Mouse (Mus musculus) lung, embryonic 16.5 days (tissue): Measurements from ENCODE around the gene Usp19. TPM values are rescaled to one million over a fixed set of nuclear protein-coding genes. Genes with fewer than 3 reads are reported as not detected.

Experiments
- ATAC-seq: fragments of 200-750 bp; cut with Nextera tagmentation; 2 replicates; pipeline ENCODE4 v1.8.0; 2017; ENCODE audit warnings: low read depth, mild to moderate bottlenecking, moderate library complexity
- H3K27ac ChIP-seq: fragments of 300-500 bp; sonication (generic); 2 replicates; pipeline ENCODE4 v1.5.1; 2014; ENCODE audit warnings: mild to moderate bottlenecking, control low read depth, low read length
- H3K27me3 ChIP-seq: fragments of 300-500 bp; sonication (generic); 2 replicates; pipeline ENCODE4 v1.6.1; 2014; ENCODE audit warnings: low read depth, low read length, mixed read lengths; ENCODE audit not compliant: control insufficient read depth, insufficient read depth
- H3K36me3 ChIP-seq: fragments of 300-500 bp; sonication (generic); 2 replicates; pipeline ENCODE4 v1.6.1; 2014; ENCODE audit warnings: low read length; ENCODE audit not compliant: control insufficient read depth, insufficient read depth
- H3K4me1 ChIP-seq: fragments of 300-500 bp; sonication (generic); replicated peaks from 2 replicates; pipeline ENCODE4 v1.6.1; 2014; ENCODE audit warnings: low read length, mixed read lengths; ENCODE audit not compliant: control insufficient read depth, insufficient read depth
- H3K4me2 ChIP-seq: fragments of 300-500 bp; sonication (generic); 2 replicates; pipeline ENCODE4 v1.6.1; 2014; ENCODE audit warnings: low read depth, low read length, control low read depth
- H3K4me3 ChIP-seq: fragments of 300-500 bp; sonication (generic); 2 replicates; pipeline ENCODE4 v1.5.1; 2014; ENCODE audit warnings: mild to moderate bottlenecking, low read length, control low read depth
- H3K9ac ChIP-seq: fragments of 300-500 bp; sonication (generic); 2 replicates; pipeline ENCODE4 v1.6.1; 2014; ENCODE audit warnings: low read length, control low read depth
- H3K9me3 ChIP-seq: fragments of 300-500 bp; sonication (generic); 2 replicates; pipeline ENCODE4 v1.6.1; 2016; ENCODE audit warnings: low read length; ENCODE audit not compliant: control insufficient read depth
- WGBS: fragments of 180-500 bp; shearing (Covaris S2); extraction: QIAGEN DNeasy Blood & Tissue Kit; methylation state at CpG from one replicate; pipeline ENCODE4 v1.1.7; 2014; 5-methylcytosine and 5-hydroxymethylcytosine counted together
- polyA plus RNA-seq: library from polyadenylated mRNA; unstranded; fragments of >200 nt; fragmentation: Nextera tagmentation; extraction: Ambion mirVana; gene quantifications from 2 replicates; pipeline ENCODE4 v1.2.1, GENCODE M21; 2015

Usp19 gene
- 59.1 and 61.0 TPM in 2 replicates for polyA plus RNA-seq

- ATAC-seq, result peak; percentile 96
- H3K27ac ChIP-seq, result peak within 1 kb of the TSS; percentile 96
These were observed at the start of gene Usp19 for GRCm38 (mm10) chr9:108490559-108491285. TSS of gene Usp19 (plus strand) at chr9:108490602.

GRCm38 (mm10) chr9:108441236-108441919 lies 49.0 kb upstream of the Usp19 start:
- 0 out of 2 replicates have a peak, but pooled peaks have one; percentile 18 for ATAC-seq
- Histone ChIP-seq H3K4me2 (no peak overlapping the region), H3K36me3 (no peaks in the 10 kb centered on the region), H3K4me3 (no peak overlapping the region), H3K27me3 (no peaks in the 10 kb centered on the region), H3K4me1 (peaks cover 16% of the 10 kb centered on the region), H3K27ac (peak overlapping the region; percentile 32; the same call in 1 of the 2 replicates), H3K9me3 (no peaks in the 10 kb centered on the region), H3K9ac (no peak overlapping the region)
- WGBS, result 76% methylated on average over 11 of the region's 11 CpGs

More at GRCm38 (mm10) chr9:108490559-108491285, at the start of gene Usp19:
- peaks cover 12% of the 10 kb centered on the region for H3K4me1 ChIP-seq
- no peaks in the 10 kb centered on the region for H3K9me3 ChIP-seq
- H3K36me3 ChIP-seq, result peaks cover 62% of the 10 kb centered on the region
- peak within 1 kb of the TSS; percentile 93 for H3K9ac ChIP-seq
- peak within 1 kb of the TSS; percentile 84 for H3K4me3 ChIP-seq
- H3K4me2 ChIP-seq, result peak within 1 kb of the TSS; percentile 86
- WGBS, result under 1% methylated on average over 68 of the region's 69 CpGs
- no peaks in the 10 kb centered on the region for H3K27me3 ChIP-seq

- H3K9ac ChIP-seq, result no peak overlapping the region
- no peak overlapping the region for H3K4me3 ChIP-seq
- peaks cover 4% of the 10 kb centered on the region for H3K36me3 ChIP-seq
- no peak overlapping the region for H3K27ac ChIP-seq
- no peak overlapping the region for H3K4me2 ChIP-seq
- H3K4me1 ChIP-seq, result peaks cover 24% of the 10 kb centered on the region
- 61% methylated on average over 9 of the region's 9 CpGs for WGBS
- H3K9me3 ChIP-seq, result no peaks in the 10 kb centered on the region
- no peak for ATAC-seq
- H3K27me3 ChIP-seq, result no peaks in the 10 kb centered on the region
These were observed 45.3 kb upstream of the Usp19 start for GRCm38 (mm10) chr9:108445125-108445524.

GRCm38 (mm10) chr9:108449860-108450259 lies 40.5 kb upstream of the Usp19 start:
- WGBS, result 41% methylated on average over 4 of the region's 4 CpGs
- H3K27me3 ChIP-seq, result no peaks in the 10 kb centered on the region
- no peaks in the 10 kb centered on the region for H3K9me3 ChIP-seq
- peaks cover 30% of the 10 kb centered on the region for H3K4me1 ChIP-seq
- H3K4me2 ChIP-seq, result peak overlapping the region; percentile 88; the same call in 1 of the 2 replicates
- ATAC-seq, result no peak
- H3K36me3 ChIP-seq, result peaks cover 4% of the 10 kb centered on the region
- H3K9ac ChIP-seq, result 0 out of 2 replicates have a peak overlapping the region, but pooled peaks have one; percentile 29
- peak overlapping the region; percentile 65 for H3K27ac ChIP-seq
- H3K4me3 ChIP-seq, result no peak overlapping the region

GRCm38 (mm10) chr9:108450292-108451169 lies 39.9 kb upstream of the Usp19 start:
- 47% methylated on average over 21 of the region's 21 CpGs for WGBS
- Histone ChIP-seq H3K9ac (peak overlapping the region; percentile 53), H3K36me3 (peaks cover 4% of the 10 kb centered on the region), H3K4me1 (peaks cover 28% of the 10 kb centered on the region), H3K27me3 (no peaks in the 10 kb centered on the region), H3K4me2 (peak overlapping the region; percentile 88), H3K27ac (peak overlapping the region; percentile 65), H3K9me3 (no peaks in the 10 kb centered on the region), H3K4me3 (peak overlapping the region; percentile 17)
- ATAC-seq, result peak; percentile 29

GRCm38 (mm10) chr9:108451170-108451493 lies 39.3 kb upstream of the Usp19 start:
- no peak for ATAC-seq
- H3K27me3 ChIP-seq, result no peaks in the 10 kb centered on the region
- WGBS, result 84% methylated on average over 6 of the region's 6 CpGs
- peaks cover 28% of the 10 kb centered on the region for H3K4me1 ChIP-seq
- H3K9ac ChIP-seq, result peak overlapping the region; percentile 53; the same call in 1 of the 2 replicates
- H3K27ac ChIP-seq, result peak overlapping the region; percentile 65; the same call in 1 of the 2 replicates
- H3K9me3 ChIP-seq, result no peaks in the 10 kb centered on the region
- H3K36me3 ChIP-seq, result peaks cover 4% of the 10 kb centered on the region
- H3K4me2 ChIP-seq, result peak overlapping the region; percentile 88
- H3K4me3 ChIP-seq, result peak overlapping the region; percentile 63

GRCm38 (mm10) chr9:108451519-108452160 lies 38.8 kb upstream of the Usp19 start:
- H3K4me2 ChIP-seq, result peak overlapping the region; percentile 88
- no peak; the same call in 1 of the 2 replicates for ATAC-seq
- H3K4me1 ChIP-seq, result peaks cover 28% of the 10 kb centered on the region
- H3K36me3 ChIP-seq, result peaks cover 4% of the 10 kb centered on the region
- peak overlapping the region; percentile 63 for H3K4me3 ChIP-seq
- H3K27me3 ChIP-seq, result no peaks in the 10 kb centered on the region
- H3K9me3 ChIP-seq, result no peaks in the 10 kb centered on the region
- H3K9ac ChIP-seq, result peak overlapping the region; percentile 77
- 46% methylated on average over 6 of the region's 6 CpGs for WGBS
- peak overlapping the region; percentile 77 for H3K27ac ChIP-seq

- H3K27ac ChIP-seq, result peak overlapping the region; percentile 77
- H3K9me3 ChIP-seq, result no peaks in the 10 kb centered on the region
- H3K4me2 ChIP-seq, result peak overlapping the region; percentile 88
- ATAC-seq, result peak; percentile 92
- WGBS, result under 1% methylated on average over 40 of the region's 40 CpGs
- H3K27me3 ChIP-seq, result no peaks in the 10 kb centered on the region
- H3K4me3 ChIP-seq, result peak overlapping the region; percentile 63
- peak overlapping the region; percentile 77 for H3K9ac ChIP-seq
- H3K4me1 ChIP-seq, result peaks cover 28% of the 10 kb centered on the region
- H3K36me3 ChIP-seq, result peaks cover 4% of the 10 kb centered on the region
These were observed 38.0 kb upstream of the Usp19 start for GRCm38 (mm10) chr9:108452291-108452906.
